Comparison of ENCODE assay signal across 30 mouse cellular contexts in the genomic region with DNA sequence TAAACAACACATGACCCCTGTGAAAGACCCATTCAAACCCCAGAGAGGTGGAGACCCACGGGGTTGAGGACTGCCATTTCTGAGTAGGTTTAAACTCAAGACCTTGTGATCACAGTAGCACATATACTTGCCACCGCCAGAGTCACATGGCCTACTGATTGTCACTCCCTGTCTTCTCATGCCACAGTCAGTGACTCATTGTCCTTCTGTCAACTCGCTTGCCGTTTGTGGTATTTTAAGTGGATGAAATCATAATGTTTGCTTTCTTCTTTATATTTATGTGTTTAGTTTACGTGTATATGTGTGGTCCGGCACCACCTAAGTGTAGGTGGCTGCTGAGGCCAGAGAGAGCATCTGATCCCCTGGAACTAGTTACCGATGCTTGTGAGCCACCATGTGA.
A peak's percentile ranks its signal among the peaks of the same experiment; 100 is the strongest.
DNase-seq lines count a peak whose midpoint lies in the region; ATAC-seq and TF ChIP-seq lines count a peak whose summit lies in the region.
"Had no signal": no experiment of that assay in that cellular context is flagged by ENCODE, and none has a peak within 500 bp of the region (broad histone marks: within the 10 kb centered on the region; RNA-seq: fewer than 3 reads in every experiment).

No protein-coding gene starts in this region.

- no peak overlapping the region for H3K4me3 ChIP-seq in forebrain, embryonic 15.5 days
- no peak overlapping the region for H3K4me3 ChIP-seq in forebrain, embryonic 11.5 days (ENCODE audit: low read depth, low read length)
- H3K4me3 ChIP-seq in bone marrow macrophage, adult 2 months (ENCODE audit: insufficient read depth, low read length): no peak overlapping the region
- no peak overlapping the region for H3K4me3 ChIP-seq in stomach, postnatal 0 days (ENCODE audit: low read depth, low read length)
- H3K4me3 ChIP-seq: embryonic facial prominence, embryonic 10.5 days; embryonic facial prominence, embryonic 13.5 days; forebrain, embryonic 12.5 days; gastrocnemius, adult 2 months had no signal

- no peak overlapping the region for H3K9ac ChIP-seq in forebrain, embryonic 15.5 days (replicated peaks)
- H3K9ac ChIP-seq in forebrain, embryonic 11.5 days (ENCODE audit: low read length): no peak overlapping the region
- no peak overlapping the region for H3K9ac ChIP-seq in stomach, postnatal 0 days (ENCODE audit: low read length)
- H3K9ac ChIP-seq: embryonic facial prominence, embryonic 13.5 days; forebrain, embryonic 12.5 days; forebrain, postnatal 0 days; hindbrain, embryonic 14.5 days had no signal

- H3K27ac ChIP-seq in forebrain, embryonic 15.5 days (replicated peaks): 0 out of 2 replicates have a peak overlapping the region, but pooled peaks have one; percentile 6
- no peak overlapping the region for H3K27ac ChIP-seq in forebrain, embryonic 11.5 days (ENCODE audit: low read depth, low read length)
- H3K27ac ChIP-seq in bone marrow macrophage, adult 2 months (ENCODE audit: insufficient read depth, low read depth, low read length): peak overlapping the region; percentile 56
- no peak overlapping the region for H3K27ac ChIP-seq in stomach, postnatal 0 days (replicated peaks)
- H3K27ac ChIP-seq: embryonic facial prominence, embryonic 13.5 days; gastrocnemius, adult 2 months; hindbrain, embryonic 14.5 days had no signal

- ATAC-seq in forebrain, embryonic 15.5 days (replicated peaks): no peak
- ATAC-seq in forebrain, embryonic 11.5 days (replicated peaks; ENCODE audit: low FRiP score): no peak
- ATAC-seq in stomach, postnatal 0 days (ENCODE audit: low FRiP score, low TSS enrichment): peak; percentile 66
- ATAC-seq: forebrain, postnatal 0 days; hindbrain, postnatal 0 days; inflammation-experienced regulatory T-cells, adult 6 months; intestine, embryonic 16.5 days had no signal

- TF ChIP-seq POLR2A in bone marrow macrophage, adult 2 months (IDR thresholded peaks at IDR 0.05; ENCODE audit: borderline replicate concordance, low read depth, low read length): no peak

- H3K36me3 ChIP-seq in forebrain, embryonic 15.5 days: no peaks in the 10 kb centered on the region
- no peaks in the 10 kb centered on the region for H3K36me3 ChIP-seq in forebrain, embryonic 11.5 days (ENCODE audit: control insufficient read depth, insufficient read depth, low read length)
- no peaks in the 10 kb centered on the region for H3K36me3 ChIP-seq in stomach, postnatal 0 days (ENCODE audit: control insufficient read depth, insufficient read depth, low read length)
- H3K36me3 ChIP-seq: embryonic facial prominence, embryonic 13.5 days; forebrain, embryonic 12.5 days had no signal

- no peak for DNase-seq in forebrain, embryonic 11.5 days (ENCODE audit: low spot score)
- peak; percentile 30 for DNase-seq in lung, postnatal 36 days
- DNase-seq in lung, postnatal 10 days: no peak
- no peak for DNase-seq in stomach, postnatal 0 days (ENCODE audit: low spot score)
- no peak for DNase-seq in testis, postnatal 10 days (ENCODE audit: low spot score)
- DNase-seq in kidney, postnatal 36 days: no peak
- DNase-seq: B cell, adult 2 months; cerebellum, adult 11 months; cerebellum, adult 8-10 months; cerebellum, postnatal 10 days; cerebellum, postnatal 36 days; embryo, embryonic 11 days; forebrain, postnatal 0 days; gastrocnemius, adult 2 months; gastrocnemius, postnatal 14 days; heart, adult 11 months; heart, postnatal 10 days; heart, postnatal 4 days had no signal

- no peaks in the 10 kb centered on the region for H3K27me3 ChIP-seq in forebrain, embryonic 15.5 days
- no peaks in the 10 kb centered on the region for H3K27me3 ChIP-seq in forebrain, embryonic 11.5 days (ENCODE audit: control insufficient read depth, insufficient read depth, low read length)
- H3K27me3 ChIP-seq in stomach, postnatal 0 days (ENCODE audit: control insufficient read depth, insufficient read depth, low read length): no peaks in the 10 kb centered on the region
- H3K27me3 ChIP-seq: CH12.LX; embryonic facial prominence, embryonic 13.5 days; forebrain, embryonic 12.5 days; Patski had no signal

- no peak overlapping the region for H3K4me2 ChIP-seq in forebrain, embryonic 15.5 days (replicated peaks)
- no peak overlapping the region for H3K4me2 ChIP-seq in forebrain, embryonic 11.5 days (ENCODE audit: low read depth, low read length, severe bottlenecking)
- no peak overlapping the region for H3K4me2 ChIP-seq in stomach, postnatal 0 days (replicated peaks; ENCODE audit: low read depth)
- H3K4me2 ChIP-seq: embryonic facial prominence, embryonic 13.5 days; forebrain, embryonic 12.5 days; heart, embryonic 11.5 days; hindbrain, embryonic 14.5 days had no signal

- no peak for TF ChIP-seq CTCF in bone marrow macrophage, adult 2 months (IDR thresholded peaks at IDR 0.05; ENCODE audit: low read depth, low read length)
- TF ChIP-seq CTCF in stomach, postnatal 0 days (IDR thresholded peaks at IDR 0.05; ENCODE audit: low read depth): no peak

- no peak for TF ChIP-seq EP300 in stomach, postnatal 0 days (optimal IDR thresholded peaks at IDR 0.05)

- no peaks in the 10 kb centered on the region for H3K9me3 ChIP-seq in forebrain, embryonic 15.5 days
- no peaks in the 10 kb centered on the region for H3K9me3 ChIP-seq in forebrain, embryonic 11.5 days (ENCODE audit: control insufficient read depth, low read length)
- no peaks in the 10 kb centered on the region for H3K9me3 ChIP-seq in stomach, postnatal 0 days (ENCODE audit: control insufficient read depth, low read length)
- H3K9me3 ChIP-seq: embryonic facial prominence, embryonic 10.5 days; embryonic facial prominence, embryonic 13.5 days; forebrain, embryonic 12.5 days had no signal

- 95% methylated on average over 7 of the region's 7 CpGs for WGBS in forebrain, embryonic 15.5 days
- WGBS in forebrain, embryonic 11.5 days: 96% methylated on average over 7 of the region's 7 CpGs
- WGBS in stomach, postnatal 0 days: 74% methylated on average over 7 of the region's 7 CpGs

- H3K4me1 ChIP-seq in forebrain, embryonic 15.5 days: peaks cover 26% of the 10 kb centered on the region
- H3K4me1 ChIP-seq in forebrain, embryonic 11.5 days (replicated peaks; ENCODE audit: control insufficient read depth, insufficient read depth, low read length): no peaks in the 10 kb centered on the region
- H3K4me1 ChIP-seq in bone marrow macrophage, adult 2 months (ENCODE audit: control insufficient read depth, insufficient read depth, low read length): peaks cover 29% of the 10 kb centered on the region
- no peaks in the 10 kb centered on the region for H3K4me1 ChIP-seq in stomach, postnatal 0 days (replicated peaks; ENCODE audit: control insufficient read depth, insufficient read depth)

Comparison
In these comparisons a context has a peak if more than half of its experiments do, and no peak if none do; other contexts are left out.
1. H3K27ac ChIP-seq: peak in forebrain, embryonic 15.5 days (single experiment) and bone marrow macrophage, adult 2 months (single experiment); none in forebrain, embryonic 11.5 days (single experiment) and stomach, postnatal 0 days (single experiment).